Mouse (Mus musculus) kidney, embryonic 16.5 days (tissue): ENCODE results near the gene Arhgap31. TPM values are rescaled to one million over a fixed set of nuclear protein-coding genes. Genes with fewer than 3 reads are reported as not detected.

Source experiments
- ATAC-seq: fragments of 200-750 bp; cut with Nextera tagmentation; 2 replicates; pipeline ENCODE4 v1.8.0; 2017; ENCODE audit warnings: moderate TSS enrichment; ENCODE audit not compliant: low FRiP score, low TSS enrichment
- H3K27ac ChIP-seq: fragments of 300-500 bp; sonication (generic); 2 replicates; pipeline ENCODE4 v1.5.1; 2014; ENCODE audit warnings: low read length
- H3K27me3 ChIP-seq: fragments of 300-500 bp; sonication (generic); 2 replicates; pipeline ENCODE4 v1.6.1; 2014; ENCODE audit warnings: low read length, control low read depth, mixed read lengths; ENCODE audit not compliant: insufficient read depth
- H3K36me3 ChIP-seq: fragments of 300-500 bp; sonication (generic); 2 replicates; pipeline ENCODE4 v1.6.1; 2014; ENCODE audit warnings: low read length, control low read depth, mixed read lengths; ENCODE audit not compliant: insufficient read depth
- H3K4me1 ChIP-seq: fragments of 300-500 bp; sonication (generic); 2 replicates; pipeline ENCODE4 v1.6.1; 2014; ENCODE audit warnings: low read length, control low read depth, mixed read lengths; ENCODE audit not compliant: insufficient read depth
- H3K4me2 ChIP-seq: fragments of 300-500 bp; sonication (generic); replicated peaks from 2 replicates; pipeline ENCODE4 v1.6.1; 2014; ENCODE audit warnings: low read depth, low read length
- H3K4me3 ChIP-seq: fragments of 300-500 bp; sonication (generic); 2 replicates; pipeline ENCODE4 v1.5.1; 2014; ENCODE audit warnings: mild to moderate bottlenecking, low read length
- H3K9ac ChIP-seq: fragments of 300-500 bp; sonication (generic); replicated peaks from 2 replicates; pipeline ENCODE4 v1.6.1; 2014; ENCODE audit warnings: low read length
- H3K9me3 ChIP-seq: fragments of 300-500 bp; sonication (generic); 2 replicates; pipeline ENCODE4 v1.6.1; 2016; ENCODE audit warnings: low read length, control low read depth
- WGBS: fragments of 180-500 bp; shearing (Covaris S2); extraction: QIAGEN DNeasy Blood & Tissue Kit; methylation state at CpG from one replicate; pipeline ENCODE4 v1.1.7; 2014; 5-methylcytosine and 5-hydroxymethylcytosine counted together
- polyA plus RNA-seq: library from polyadenylated mRNA; unstranded; fragments of >200 nt; fragmentation: Nextera tagmentation; extraction: Ambion mirVana; gene quantifications from 2 replicates; pipeline ENCODE4 v1.2.1, GENCODE M21; 2015

The Arhgap31 gene
- polyA plus RNA-seq, 1 experiment from 2014 or later = 10.8 TPM

DNA sequence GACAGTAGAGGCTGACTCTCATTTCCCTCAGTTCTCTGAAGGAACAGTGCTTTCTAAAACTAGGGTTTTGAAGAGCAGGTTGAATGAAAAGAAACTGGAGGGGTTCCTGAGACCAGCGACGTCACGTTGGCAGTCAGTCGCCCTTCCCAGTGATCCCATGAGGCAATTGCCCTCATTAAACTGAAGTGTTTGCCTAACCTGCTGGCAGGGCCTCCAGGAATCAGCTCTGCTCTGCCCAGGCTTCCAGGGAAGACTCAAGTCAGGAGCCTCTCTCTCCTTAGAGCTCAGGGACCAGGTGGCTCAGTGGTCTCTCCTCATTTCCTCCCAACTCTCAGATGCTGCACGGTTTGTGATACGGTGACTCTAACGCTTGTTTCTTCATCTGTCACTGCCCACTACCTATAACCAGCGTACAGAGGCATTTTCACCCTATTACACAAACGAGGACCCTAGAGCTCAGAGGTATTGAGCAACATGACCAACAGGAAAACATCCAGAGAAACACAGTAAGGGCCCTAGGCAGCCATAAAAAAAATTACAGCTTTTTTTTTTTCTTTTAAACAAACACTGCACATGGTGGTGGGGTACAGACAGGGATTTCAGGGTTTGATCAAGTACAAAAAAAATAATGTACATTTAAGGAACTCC lies 64.2 kb downstream of the Arhgap31 start:
- no peak overlapping the region for H3K9ac ChIP-seq
- 66% methylated on average over 9 of the region's 9 CpGs for WGBS
- no peak for ATAC-seq
- H3K9me3 ChIP-seq = no peaks in the 10 kb centered on the region
- H3K4me1 ChIP-seq = peaks cover 18% of the 10 kb centered on the region; the same call in 1 of the 2 replicates
- no peaks in the 10 kb centered on the region for H3K27me3 ChIP-seq
- no peak overlapping the region for H3K27ac ChIP-seq
- H3K36me3 ChIP-seq = no peaks in the 10 kb centered on the region
- no peak overlapping the region for H3K4me2 ChIP-seq
- H3K4me3 ChIP-seq = no peak overlapping the region

- Histone ChIP-seq H3K27me3 (no peaks in the 10 kb centered on the region), H3K4me3 (no peak overlapping the region), H3K27ac (no peak overlapping the region), H3K9ac (no peak overlapping the region), H3K4me1 (peaks cover 11% of the 10 kb centered on the region; the same call in 1 of the 2 replicates), H3K4me2 (no peak overlapping the region), H3K36me3 (no peaks in the 10 kb centered on the region), H3K9me3 (no peaks in the 10 kb centered on the region)
- WGBS = 87% methylated on average over 5 of the region's 5 CpGs
- ATAC-seq = no peak
These were observed 64.9 kb downstream of the Arhgap31 start for GRCm38 (mm10) chr16:38648155-38648554.

GRCm38 (mm10) chr16:38644455-38644854 lies 68.6 kb downstream of the Arhgap31 start:
- WGBS = 52% methylated on average over 2 of the region's 2 CpGs
- H3K9ac ChIP-seq = no peak overlapping the region
- H3K27ac ChIP-seq = no peak overlapping the region
- ATAC-seq = no peak
- no peaks in the 10 kb centered on the region for H3K27me3 ChIP-seq
- H3K9me3 ChIP-seq = no peaks in the 10 kb centered on the region
- no peak overlapping the region for H3K4me2 ChIP-seq
- H3K4me3 ChIP-seq = no peak overlapping the region
- H3K4me1 ChIP-seq = peaks cover 5% of the 10 kb centered on the region; the same call in 1 of the 2 replicates
- 0 out of 2 replicates have a peak, but pooled peaks cover 5% of the 10 kb centered on the region for H3K36me3 ChIP-seq

- Histone ChIP-seq H3K27me3 (no peaks in the 10 kb centered on the region), H3K4me2 (no peak overlapping the region), H3K4me3 (no peak overlapping the region), H3K9ac (no peak overlapping the region), H3K27ac (no peak overlapping the region), H3K4me1 (0 out of 2 replicates have a peak, but pooled peaks cover 4% of the 10 kb centered on the region), H3K36me3 (0 out of 2 replicates have a peak, but pooled peaks cover 5% of the 10 kb centered on the region), H3K9me3 (no peaks in the 10 kb centered on the region)
- 71% methylated on average over 10 of the region's 10 CpGs for whole genome bisulfite sequencing
- no peak for ATAC-seq
These were observed 76.0 kb downstream of the Arhgap31 start for GRCm38 (mm10) chr16:38637085-38637484.

DNA sequence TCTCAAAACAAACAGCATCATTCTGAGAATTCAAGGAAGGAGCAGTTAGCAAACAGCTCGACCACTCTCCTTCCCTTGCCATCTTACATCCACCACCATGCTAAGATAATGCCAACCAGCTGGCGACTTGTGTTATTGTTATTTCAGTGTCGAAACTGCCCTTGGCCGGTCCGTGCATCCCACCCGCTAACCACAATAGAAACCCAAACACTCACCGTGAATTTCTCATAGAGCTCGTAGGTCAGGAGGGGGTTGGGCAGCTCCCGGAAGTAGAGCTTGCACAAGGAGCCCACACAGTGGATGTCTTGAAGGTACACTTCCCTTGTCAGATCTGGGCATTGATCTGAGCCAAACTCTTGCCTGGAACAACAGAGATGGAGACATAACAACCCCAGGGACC lies 76.4 kb downstream of the Arhgap31 start:
- no peak overlapping the region for H3K27ac ChIP-seq
- H3K36me3 ChIP-seq = 0 out of 2 replicates have a peak, but pooled peaks cover 5% of the 10 kb centered on the region

DNA sequence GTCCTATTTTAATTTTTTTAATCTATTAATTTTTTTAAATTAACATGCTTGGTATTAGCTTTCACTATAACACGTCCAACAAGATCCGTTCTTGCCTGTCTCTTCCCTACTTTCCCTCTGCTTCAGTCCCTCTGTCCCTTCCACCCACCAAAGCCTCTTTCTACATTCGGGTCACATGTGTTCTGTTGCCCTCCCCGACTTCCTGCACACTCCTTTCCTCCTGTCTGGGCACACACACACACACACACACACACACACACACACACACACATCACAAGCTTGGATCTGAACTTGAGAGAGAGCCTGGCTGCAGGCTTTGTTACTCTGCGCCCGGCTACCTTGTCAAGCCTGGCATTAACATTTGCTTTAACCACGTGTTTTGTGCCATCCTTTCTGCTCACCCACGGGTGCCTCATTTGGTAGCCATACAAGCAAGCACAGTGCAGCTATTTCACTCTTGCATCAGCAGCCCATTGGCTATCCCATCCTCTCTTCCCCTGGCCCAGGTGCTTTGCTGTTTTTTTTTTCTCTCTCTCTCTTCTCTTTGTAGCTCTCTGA lies 77.2 kb downstream of the Arhgap31 start:
- Histone ChIP-seq H3K4me2 (no peak overlapping the region), H3K27ac (no peak overlapping the region), H3K27me3 (no peaks in the 10 kb centered on the region), H3K9ac (no peak overlapping the region), H3K4me3 (no peak overlapping the region), H3K9me3 (no peaks in the 10 kb centered on the region), H3K36me3 (0 out of 2 replicates have a peak, but pooled peaks cover 5% of the 10 kb centered on the region), H3K4me1 (0 out of 2 replicates have a peak, but pooled peaks cover 4% of the 10 kb centered on the region)
- no peak for ATAC-seq
- WGBS = 78% methylated on average over 8 of the region's 8 CpGs

More for the DNA sequence above, 76.4 kb downstream of the Arhgap31 start:
- Histone ChIP-seq H3K9me3 (no peaks in the 10 kb centered on the region), H3K4me1 (0 out of 2 replicates have a peak, but pooled peaks cover 4% of the 10 kb centered on the region), H3K27me3 (no peaks in the 10 kb centered on the region), H3K4me2 (no peak overlapping the region), H3K9ac (no peak overlapping the region), H3K4me3 (no peak overlapping the region)
- no peak for ATAC-seq
- 46% methylated on average over 9 of the region's 9 CpGs for WGBS

- ATAC-seq = no peak
- H3K27ac ChIP-seq = no peak overlapping the region
- H3K27me3 ChIP-seq = no peaks in the 10 kb centered on the region
- H3K4me2 ChIP-seq = no peak overlapping the region
- no peak overlapping the region for H3K9ac ChIP-seq
- H3K9me3 ChIP-seq = no peaks in the 10 kb centered on the region
- no peaks in the 10 kb centered on the region for H3K36me3 ChIP-seq
- 0 out of 2 replicates have a peak, but pooled peaks cover 4% of the 10 kb centered on the region for H3K4me1 ChIP-seq
- 62% methylated on average over 6 of the region's 6 CpGs for WGBS
- H3K4me3 ChIP-seq = no peak overlapping the region
These were observed 80.9 kb downstream of the Arhgap31 start for GRCm38 (mm10) chr16:38632147-38632546.

- H3K36me3 ChIP-seq = no peaks in the 10 kb centered on the region
- no peak for ATAC-seq
- H3K9ac ChIP-seq = no peak overlapping the region
- H3K4me2 ChIP-seq = no peak overlapping the region
- H3K27ac ChIP-seq = no peak overlapping the region
- H3K9me3 ChIP-seq = no peaks in the 10 kb centered on the region
- 0 out of 2 replicates have a peak, but pooled peaks cover 7% of the 10 kb centered on the region for H3K4me1 ChIP-seq
- H3K4me3 ChIP-seq = no peak overlapping the region
- WGBS = 74% methylated on average over 10 of the region's 10 CpGs
- H3K27me3 ChIP-seq = no peaks in the 10 kb centered on the region
These were observed 87.2 kb downstream of the Arhgap31 start for GRCm38 (mm10) chr16:38625811-38626369.

- WGBS = 78% methylated on average over 7 of the region's 7 CpGs
- 0 out of 2 replicates have a peak, but pooled peaks cover 7% of the 10 kb centered on the region for H3K4me1 ChIP-seq
- no peaks in the 10 kb centered on the region for H3K9me3 ChIP-seq
- no peaks in the 10 kb centered on the region for H3K27me3 ChIP-seq
- H3K36me3 ChIP-seq = no peaks in the 10 kb centered on the region
- H3K27ac ChIP-seq = no peak overlapping the region
- no peak overlapping the region for H3K4me3 ChIP-seq
- no peak overlapping the region for H3K9ac ChIP-seq
- H3K4me2 ChIP-seq = no peak overlapping the region
- no peak for ATAC-seq
These were observed 87.7 kb downstream of the Arhgap31 start for GRCm38 (mm10) chr16:38625411-38625810.

GRCm38 (mm10) chr16:38624303-38624702 lies 88.8 kb downstream of the Arhgap31 start:
- H3K36me3 ChIP-seq = no peaks in the 10 kb centered on the region
- H3K9me3 ChIP-seq = no peaks in the 10 kb centered on the region
- WGBS = 79% methylated on average over 11 of the region's 11 CpGs
- no peaks in the 10 kb centered on the region for H3K27me3 ChIP-seq
- 0 out of 2 replicates have a peak, but pooled peaks cover 7% of the 10 kb centered on the region for H3K4me1 ChIP-seq
- no peak overlapping the region for H3K9ac ChIP-seq
- no peak overlapping the region for H3K27ac ChIP-seq
- H3K4me3 ChIP-seq = no peak overlapping the region
- no peak for ATAC-seq
- H3K4me2 ChIP-seq = no peak overlapping the region
